Mouse (Mus musculus): Measurements from ENCODE around the gene Btg1. TPM values are rescaled to one million over a fixed set of nuclear protein-coding genes. Genes with fewer than 3 reads are reported as not detected.

Gene Btg1
- polyA plus RNA-seq (2015; fragmentation: Nextera tagmentation; extraction: Ambion mirVana): 52.9 and 55.0 TPM in 2 replicates

DNA sequence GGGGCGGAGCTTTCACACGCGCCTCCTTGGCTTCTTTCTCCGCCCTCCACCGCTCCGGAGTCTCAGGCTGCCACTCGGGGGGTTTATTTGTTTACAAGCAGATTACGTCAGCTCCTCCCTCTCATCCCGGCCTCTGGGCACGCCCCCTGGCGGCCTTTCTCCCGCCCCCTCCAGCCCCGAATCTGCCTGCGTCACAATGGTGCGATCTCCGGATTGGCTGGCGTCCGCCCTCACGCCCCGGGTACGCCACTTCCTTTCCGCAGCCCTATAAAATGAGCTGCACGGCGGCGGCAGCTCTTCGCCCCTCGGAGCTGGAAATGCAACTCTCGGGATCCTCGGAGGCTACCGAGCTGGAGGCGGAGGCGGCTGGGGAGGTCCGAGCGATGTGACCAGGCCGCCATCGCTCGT is at the start of gene Btg1:
Gene Btg1, plus strand, starts transcription at position 298 of the 408 bp plus-strand sequence.
- H3K36me3 ChIP-seq (ENCODE audit: poor library complexity, severe bottlenecking): peaks cover 14% of the 10 kb centered on the region
- ATAC-seq: peak; percentile 97
- H3K4me3 ChIP-seq: peak within 1 kb of the TSS; percentile 97
- peaks cover 25% of the 10 kb centered on the region for H3K4me1 ChIP-seq
- H3K9ac ChIP-seq: peak within 1 kb of the TSS; percentile 100
- H3K27me3 ChIP-seq: no peaks in the 10 kb centered on the region
- H3K27ac ChIP-seq: peak within 1 kb of the TSS; percentile 96
- peak within 1 kb of the TSS; percentile 62 for H3K4me2 ChIP-seq
- H3K9me3 ChIP-seq (replicated peaks): no peaks in the 10 kb centered on the region
- 0% methylated on average over 37 of the region's 37 CpGs for WGBS

- Histone ChIP-seq H3K27me3 (no peaks in the 10 kb centered on the region), H3K9me3 (replicated peaks) (peaks cover 6% of the 10 kb centered on the region; the same call in 1 of the 2 replicates), H3K36me3 (ENCODE audit: poor library complexity, severe bottlenecking) (no peaks in the 10 kb centered on the region), H3K4me3 (no peak overlapping the region), H3K27ac (no peak overlapping the region), H3K9ac (no peak overlapping the region), H3K4me2 (no peak overlapping the region), H3K4me1 (no peaks in the 10 kb centered on the region)
- WGBS: 85% methylated on average over 8 of the region's 8 CpGs
- no peak for ATAC-seq
Measured at GRCm38 (mm10) chr10:96569469-96569868, 47.3 kb upstream of the Btg1 start.

DNA sequence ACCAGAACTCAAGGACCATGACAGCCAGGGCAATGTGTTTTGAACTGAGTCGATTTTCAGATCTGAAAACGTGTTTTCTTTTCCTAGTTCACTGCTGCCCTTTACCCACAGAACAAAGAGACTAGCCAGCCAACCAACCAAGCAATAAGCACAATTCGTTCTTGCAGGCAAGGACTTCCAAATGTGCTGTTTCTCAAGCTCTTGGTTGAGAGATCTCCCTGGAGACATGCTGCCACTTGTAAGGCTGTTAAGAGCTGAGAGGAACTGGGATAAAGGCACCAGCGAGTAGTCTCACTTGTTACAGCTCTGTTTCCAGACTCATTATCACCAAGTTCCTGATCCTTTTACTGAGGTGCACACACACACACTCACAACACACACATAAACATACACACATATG is 45.6 kb upstream of the Btg1 start:
- Histone ChIP-seq H3K4me2 (no peak overlapping the region), H3K4me3 (no peak overlapping the region), H3K4me1 (no peaks in the 10 kb centered on the region), H3K27me3 (no peaks in the 10 kb centered on the region), H3K27ac (no peak overlapping the region), H3K9me3 (replicated peaks) (peaks cover 6% of the 10 kb centered on the region; the same call in 1 of the 2 replicates), H3K9ac (no peak overlapping the region), H3K36me3 (ENCODE audit: poor library complexity, severe bottlenecking) (no peaks in the 10 kb centered on the region)
- no peak for ATAC-seq
- WGBS: 81% methylated on average over 4 of the region's 4 CpGs

DNA sequence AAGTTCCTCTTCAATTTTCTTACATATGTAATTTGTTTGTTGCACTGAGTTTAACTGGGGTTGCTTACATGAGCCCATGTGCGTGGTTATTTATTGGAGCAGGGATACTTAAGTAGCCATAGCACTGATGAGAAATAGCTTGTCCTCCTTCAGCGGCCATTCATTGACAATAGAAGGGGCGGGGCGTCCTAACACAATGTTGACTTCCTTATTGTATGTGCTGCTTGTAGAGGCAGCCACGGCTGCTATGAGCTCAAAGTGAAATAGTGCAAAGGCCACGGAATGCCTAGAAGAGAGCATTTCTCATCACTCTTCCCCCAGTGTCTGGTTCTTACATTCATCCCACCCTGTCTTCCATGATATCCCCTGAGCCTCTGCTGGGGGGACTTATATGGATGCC is 42.0 kb upstream of the Btg1 start:
- H3K36me3 ChIP-seq (ENCODE audit: poor library complexity, severe bottlenecking): no peaks in the 10 kb centered on the region
- no peaks in the 10 kb centered on the region for H3K9me3 ChIP-seq (replicated peaks)
- 71% methylated on average over 6 of the region's 6 CpGs for WGBS
- ATAC-seq: no peak
- H3K4me3 ChIP-seq: no peak overlapping the region
- no peaks in the 10 kb centered on the region for H3K27me3 ChIP-seq
- no peak overlapping the region for H3K9ac ChIP-seq
- no peaks in the 10 kb centered on the region for H3K4me1 ChIP-seq
- H3K4me2 ChIP-seq: no peak overlapping the region
- no peak overlapping the region for H3K27ac ChIP-seq

DNA sequence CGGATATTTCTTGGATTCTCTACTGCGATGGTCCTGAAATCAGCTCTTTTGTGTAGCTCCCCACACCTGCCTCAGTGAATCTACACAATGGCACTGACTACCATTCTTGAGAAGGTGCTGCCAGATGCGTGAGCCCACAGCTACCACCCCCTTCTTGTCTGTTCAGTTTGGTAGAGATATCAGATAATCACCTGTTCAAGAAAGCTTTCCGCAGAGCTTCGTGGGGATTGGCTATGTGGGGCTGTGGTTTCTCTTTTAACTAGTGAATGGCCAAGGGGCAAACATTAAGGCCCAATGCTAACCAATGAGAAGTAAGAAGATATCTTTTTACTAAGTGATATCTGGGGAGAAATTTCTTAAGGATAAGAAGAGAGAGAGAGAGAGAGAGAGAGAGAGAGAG is 41.5 kb upstream of the Btg1 start:
- Histone ChIP-seq H3K36me3 (ENCODE audit: poor library complexity, severe bottlenecking) (no peaks in the 10 kb centered on the region), H3K27me3 (no peaks in the 10 kb centered on the region), H3K27ac (no peak overlapping the region), H3K4me2 (no peak overlapping the region), H3K4me3 (no peak overlapping the region), H3K4me1 (no peaks in the 10 kb centered on the region), H3K9ac (no peak overlapping the region), H3K9me3 (replicated peaks) (no peaks in the 10 kb centered on the region)
- no peak for ATAC-seq
- whole genome bisulfite sequencing: 89% methylated on average over 5 of the region's 5 CpGs

DNA sequence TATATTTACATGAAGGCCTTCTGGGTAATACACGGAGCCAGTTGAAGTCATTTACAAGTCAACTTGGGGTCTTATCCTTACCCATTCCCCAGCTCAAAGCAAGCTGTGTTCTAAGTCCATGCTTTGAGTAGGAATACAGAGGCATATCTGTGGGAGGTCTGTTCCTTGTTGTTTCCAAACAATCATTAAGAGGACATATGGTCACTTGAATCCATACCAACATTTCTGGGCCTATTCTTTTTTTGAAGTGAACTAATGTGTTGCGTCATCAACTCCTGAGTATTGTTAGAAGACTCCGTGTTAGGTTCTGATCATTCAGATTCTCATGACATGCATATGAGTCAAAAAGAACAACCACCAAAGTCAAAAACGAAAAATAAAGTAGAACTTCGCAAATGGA is 37.9 kb upstream of the Btg1 start:
- H3K4me3 ChIP-seq: no peak overlapping the region
- no peak overlapping the region for H3K9ac ChIP-seq
- H3K4me1 ChIP-seq: peaks cover 4% of the 10 kb centered on the region; the same call in 1 of the 2 replicates
- ATAC-seq: no peak
- WGBS: 85% methylated on average over 5 of the region's 5 CpGs
- H3K27me3 ChIP-seq: no peaks in the 10 kb centered on the region
- no peak overlapping the region for H3K27ac ChIP-seq
- no peak overlapping the region for H3K4me2 ChIP-seq
- H3K36me3 ChIP-seq (ENCODE audit: poor library complexity, severe bottlenecking): no peaks in the 10 kb centered on the region
- no peaks in the 10 kb centered on the region for H3K9me3 ChIP-seq (replicated peaks)

DNA sequence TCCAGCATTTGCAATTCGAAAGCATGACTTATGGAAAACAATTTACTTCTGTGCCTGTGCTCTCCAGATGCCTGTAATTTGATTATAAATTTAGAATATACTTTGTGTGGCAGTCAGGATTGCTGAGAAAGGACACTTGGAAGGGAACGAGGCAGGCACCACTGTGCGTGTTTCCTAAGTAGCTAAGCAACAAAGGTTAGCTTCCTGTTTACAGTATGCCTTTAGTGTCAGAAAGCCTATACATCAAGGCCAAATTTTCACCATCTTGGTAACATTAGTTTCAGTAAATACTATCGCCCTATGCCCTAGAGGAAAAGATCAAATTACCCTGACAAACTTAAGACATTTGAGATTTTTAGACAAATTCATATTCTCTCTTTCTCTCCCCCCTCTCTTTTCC is 37.4 kb upstream of the Btg1 start:
- 77% methylated on average over 4 of the region's 4 CpGs for WGBS
- Histone ChIP-seq H3K4me1 (peaks cover 4% of the 10 kb centered on the region; the same call in 1 of the 2 replicates), H3K27me3 (no peaks in the 10 kb centered on the region), H3K36me3 (ENCODE audit: poor library complexity, severe bottlenecking) (no peaks in the 10 kb centered on the region), H3K9me3 (replicated peaks) (no peaks in the 10 kb centered on the region), H3K27ac (no peak overlapping the region), H3K9ac (no peak overlapping the region), H3K4me3 (no peak overlapping the region), H3K4me2 (no peak overlapping the region)
- ATAC-seq: no peak

- H3K4me2 ChIP-seq: no peak overlapping the region
- H3K9ac ChIP-seq: no peak overlapping the region
- H3K36me3 ChIP-seq (ENCODE audit: poor library complexity, severe bottlenecking): no peaks in the 10 kb centered on the region
- H3K27ac ChIP-seq: no peak overlapping the region
- no peak overlapping the region for H3K4me3 ChIP-seq
- no peaks in the 10 kb centered on the region for H3K9me3 ChIP-seq (replicated peaks)
- H3K27me3 ChIP-seq: no peaks in the 10 kb centered on the region
- no peak for ATAC-seq
- WGBS: 84% methylated on average over 7 of the region's 7 CpGs
- H3K4me1 ChIP-seq: peaks cover 4% of the 10 kb centered on the region; the same call in 1 of the 2 replicates
Measured at GRCm38 (mm10) chr10:96580246-96580645, 36.6 kb upstream of the Btg1 start.

DNA sequence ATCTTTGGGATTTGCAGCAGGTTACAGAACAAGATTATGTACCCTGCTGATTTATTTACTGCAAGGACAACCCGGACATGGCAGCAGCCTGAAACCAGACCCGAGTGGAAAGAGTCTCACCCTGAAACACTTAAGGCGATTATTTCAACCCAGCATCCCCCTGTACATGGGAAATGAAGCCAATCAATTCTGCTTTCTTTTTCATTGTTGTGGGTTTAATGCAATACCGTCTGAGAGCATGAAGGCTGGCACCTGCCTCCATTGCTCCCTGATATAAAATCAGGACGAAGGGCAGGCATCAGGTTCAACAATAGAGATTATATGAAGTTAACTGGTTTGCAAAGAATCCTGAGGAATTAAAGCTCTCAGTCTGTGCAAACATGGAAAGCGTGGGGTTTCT is 35.6 kb upstream of the Btg1 start:
- 31% methylated on average over 6 of the region's 6 CpGs for WGBS
- no peak overlapping the region for H3K27ac ChIP-seq
- H3K27me3 ChIP-seq: no peaks in the 10 kb centered on the region
- no peaks in the 10 kb centered on the region for H3K36me3 ChIP-seq (ENCODE audit: poor library complexity, severe bottlenecking)
- no peaks in the 10 kb centered on the region for H3K9me3 ChIP-seq (replicated peaks)
- H3K4me3 ChIP-seq: no peak overlapping the region
- no peak overlapping the region for H3K4me2 ChIP-seq
- no peak overlapping the region for H3K9ac ChIP-seq
- peaks cover 4% of the 10 kb centered on the region; the same call in 1 of the 2 replicates for H3K4me1 ChIP-seq
- no peak for ATAC-seq

DNA sequence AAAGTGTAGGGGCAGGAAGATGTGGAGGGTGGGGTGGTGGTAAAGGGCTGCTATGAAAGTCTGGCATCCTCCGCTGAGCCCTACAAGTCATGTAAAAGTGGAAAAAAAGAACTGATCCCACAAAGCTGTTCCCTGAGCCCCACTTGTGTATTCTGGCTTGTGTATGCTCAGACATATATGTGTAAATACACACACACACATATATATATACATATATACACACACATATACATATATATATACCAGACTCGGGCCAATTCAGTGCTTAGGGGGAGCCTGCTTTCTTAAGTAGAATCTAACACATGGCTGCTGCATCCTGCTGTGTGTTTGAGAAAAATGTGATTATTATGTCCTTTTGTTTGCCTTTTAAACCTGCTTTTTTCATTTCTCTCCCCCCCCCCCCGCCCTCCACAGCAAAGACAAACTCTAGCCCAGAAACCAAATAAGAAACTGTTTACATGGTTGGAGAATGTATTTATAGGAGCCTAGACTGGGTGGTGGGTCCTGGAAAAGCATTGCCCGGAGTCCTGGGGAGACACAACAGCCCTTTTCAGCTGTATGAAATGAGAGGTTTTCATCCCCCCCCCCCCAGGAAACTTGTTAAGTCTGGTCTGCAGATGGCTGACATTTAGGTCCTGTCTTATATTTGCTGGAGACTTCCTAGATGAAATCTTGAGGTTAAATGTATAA is 30.5 kb upstream of the Btg1 start:
- no peak overlapping the region for H3K4me3 ChIP-seq
- H3K27ac ChIP-seq: no peak overlapping the region
- H3K4me2 ChIP-seq: no peak overlapping the region
- no peak for ATAC-seq
- no peaks in the 10 kb centered on the region for H3K9me3 ChIP-seq (replicated peaks)
- no peaks in the 10 kb centered on the region for H3K36me3 ChIP-seq (ENCODE audit: poor library complexity, severe bottlenecking)
- H3K4me1 ChIP-seq: peaks cover under 1% of the 10 kb centered on the region; the same call in 1 of the 2 replicates
- H3K27me3 ChIP-seq: no peaks in the 10 kb centered on the region
- H3K9ac ChIP-seq: no peak overlapping the region
- WGBS: 80% methylated on average over 4 of the region's 4 CpGs

GRCm38 (mm10) chr10:96586881-96587217 is 30.0 kb upstream of the Btg1 start:
- no peaks in the 10 kb centered on the region for H3K36me3 ChIP-seq (ENCODE audit: poor library complexity, severe bottlenecking)
- no peaks in the 10 kb centered on the region for H3K27me3 ChIP-seq
- H3K4me1 ChIP-seq: no peaks in the 10 kb centered on the region
- no peaks in the 10 kb centered on the region for H3K9me3 ChIP-seq (replicated peaks)
- 91% methylated on average over 4 of the region's 4 CpGs for WGBS
- H3K9ac ChIP-seq: no peak overlapping the region
- ATAC-seq: no peak
- H3K27ac ChIP-seq: no peak overlapping the region
- H3K4me2 ChIP-seq: no peak overlapping the region
- H3K4me3 ChIP-seq: no peak overlapping the region

DNA sequence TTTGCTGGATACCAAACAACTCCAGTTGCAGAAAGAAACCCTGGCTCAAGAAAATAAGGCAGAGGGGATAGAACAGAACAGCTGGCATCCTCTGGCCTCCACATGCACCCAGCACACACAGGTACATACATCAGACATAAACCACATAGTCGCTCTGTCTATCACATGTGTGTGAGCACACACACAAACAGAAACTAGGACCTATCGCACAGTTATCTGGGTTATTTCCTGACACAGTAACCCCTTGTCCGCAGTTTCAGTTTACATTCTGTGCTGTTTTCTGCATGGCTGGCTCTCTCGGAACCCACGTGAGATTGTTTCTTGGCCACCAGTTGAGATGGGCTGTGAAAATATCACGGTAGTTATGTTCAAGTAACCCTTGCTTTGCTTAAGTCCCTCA is 28.6 kb upstream of the Btg1 start:
- 88% methylated on average over 6 of the region's 6 CpGs for WGBS
- no peak overlapping the region for H3K27ac ChIP-seq
- no peak overlapping the region for H3K4me2 ChIP-seq
- no peak overlapping the region for H3K9ac ChIP-seq
- H3K27me3 ChIP-seq: no peaks in the 10 kb centered on the region
- no peak for ATAC-seq
- H3K9me3 ChIP-seq (replicated peaks): no peaks in the 10 kb centered on the region
- H3K4me1 ChIP-seq: no peaks in the 10 kb centered on the region
- H3K36me3 ChIP-seq (ENCODE audit: poor library complexity, severe bottlenecking): no peaks in the 10 kb centered on the region
- no peak overlapping the region for H3K4me3 ChIP-seq

DNA sequence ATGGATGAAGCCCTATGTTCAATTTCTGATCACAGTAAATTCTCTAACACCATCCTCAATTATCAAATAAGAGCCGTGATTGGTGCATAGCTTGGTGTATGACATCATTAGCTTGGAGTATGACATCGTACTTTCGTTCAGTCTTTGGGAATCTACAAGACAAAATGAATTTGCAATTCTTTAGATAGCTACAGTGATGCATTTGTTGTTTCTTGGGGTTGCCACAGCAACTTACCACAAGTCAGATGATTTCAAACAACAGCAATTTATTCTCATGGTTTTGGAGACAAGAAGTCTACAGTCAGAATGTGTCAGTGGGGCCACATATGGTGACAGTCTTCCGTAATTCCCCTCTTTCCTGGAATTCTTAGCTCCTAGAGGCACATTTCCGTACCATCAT is 27.0 kb upstream of the Btg1 start:
- no peaks in the 10 kb centered on the region for H3K36me3 ChIP-seq (ENCODE audit: poor library complexity, severe bottlenecking)
- no peak for ATAC-seq
- no peaks in the 10 kb centered on the region for H3K9me3 ChIP-seq (replicated peaks)
- H3K27me3 ChIP-seq: no peaks in the 10 kb centered on the region
- H3K4me3 ChIP-seq: no peak overlapping the region
- no peak overlapping the region for H3K9ac ChIP-seq
- H3K27ac ChIP-seq: no peak overlapping the region
- H3K4me1 ChIP-seq: no peaks in the 10 kb centered on the region
- WGBS: 87% methylated on average over 5 of the region's 5 CpGs
- H3K4me2 ChIP-seq: no peak overlapping the region

Measured in forebrain, embryonic 13.5 days (tissue).